Mouse (Mus musculus) lung, embryonic 16.5 days (tissue): ENCODE measurements around the gene Crisp3. TPM values are rescaled to one million over a fixed set of nuclear protein-coding genes. Genes with fewer than 3 reads are reported as not detected.
"Not testable (repeated sequence)": the region's sequence is repeated elsewhere in the genome, so short reads cannot be mapped to it uniquely, and the experiment has no call there.

Experiments used
- ATAC-seq: fragments of 200-750 bp; cut with Nextera tagmentation; 2 replicates; pipeline ENCODE4 v1.8.0; 2017; ENCODE audit warnings: low read depth, mild to moderate bottlenecking, moderate library complexity
- H3K27ac ChIP-seq: fragments of 300-500 bp; sonication (generic); 2 replicates; pipeline ENCODE4 v1.5.1; 2014; ENCODE audit warnings: mild to moderate bottlenecking, control low read depth, low read length
- H3K27me3 ChIP-seq: fragments of 300-500 bp; sonication (generic); 2 replicates; pipeline ENCODE4 v1.6.1; 2014; ENCODE audit warnings: low read depth, low read length, mixed read lengths; ENCODE audit not compliant: control insufficient read depth, insufficient read depth
- H3K36me3 ChIP-seq: fragments of 300-500 bp; sonication (generic); 2 replicates; pipeline ENCODE4 v1.6.1; 2014; ENCODE audit warnings: low read length; ENCODE audit not compliant: control insufficient read depth, insufficient read depth
- H3K4me1 ChIP-seq: fragments of 300-500 bp; sonication (generic); replicated peaks from 2 replicates; pipeline ENCODE4 v1.6.1; 2014; ENCODE audit warnings: low read length, mixed read lengths; ENCODE audit not compliant: control insufficient read depth, insufficient read depth
- H3K4me2 ChIP-seq: fragments of 300-500 bp; sonication (generic); 2 replicates; pipeline ENCODE4 v1.6.1; 2014; ENCODE audit warnings: low read depth, low read length, control low read depth
- H3K4me3 ChIP-seq: fragments of 300-500 bp; sonication (generic); 2 replicates; pipeline ENCODE4 v1.5.1; 2014; ENCODE audit warnings: mild to moderate bottlenecking, low read length, control low read depth
- H3K9ac ChIP-seq: fragments of 300-500 bp; sonication (generic); 2 replicates; pipeline ENCODE4 v1.6.1; 2014; ENCODE audit warnings: low read length, control low read depth
- H3K9me3 ChIP-seq: fragments of 300-500 bp; sonication (generic); 2 replicates; pipeline ENCODE4 v1.6.1; 2016; ENCODE audit warnings: low read length; ENCODE audit not compliant: control insufficient read depth
- WGBS: fragments of 180-500 bp; shearing (Covaris S2); extraction: QIAGEN DNeasy Blood & Tissue Kit; methylation state at CpG from one replicate; pipeline ENCODE4 v1.1.7; 2014; 5-methylcytosine and 5-hydroxymethylcytosine counted together
- polyA plus RNA-seq: library from polyadenylated mRNA; unstranded; fragments of >200 nt; fragmentation: Nextera tagmentation; extraction: Ambion mirVana; gene quantifications from 2 replicates; pipeline ENCODE4 v1.2.1, GENCODE M21; 2015

Crisp3 gene
- polyA plus RNA-seq = not detected in 2 replicates

- no peaks in the 10 kb centered on the region for H3K36me3 ChIP-seq
- ATAC-seq = no peak
- no peaks in the 10 kb centered on the region for H3K4me1 ChIP-seq
- H3K27me3 ChIP-seq = no peaks in the 10 kb centered on the region
- no peak within 1 kb of the TSS for H3K4me3 ChIP-seq
- no peaks in the 10 kb centered on the region for H3K9me3 ChIP-seq
- H3K4me2 ChIP-seq = no peak within 1 kb of the TSS
- no peak within 1 kb of the TSS for H3K9ac ChIP-seq
- H3K27ac ChIP-seq = no peak within 1 kb of the TSS
These were observed at the start of gene Crisp3 for GRCm38 (mm10) chr17:40242135-40242534. Gene Crisp3 (minus strand): TSS chr17:40242288.

- no peak overlapping the region for H3K9ac ChIP-seq
- H3K36me3 ChIP-seq = no peaks in the 10 kb centered on the region
- 70% methylated on average over 2 of the region's 2 CpGs for WGBS
- H3K27ac ChIP-seq = no peak overlapping the region
- no peak overlapping the region for H3K4me3 ChIP-seq
- no peak for ATAC-seq
- H3K4me2 ChIP-seq = no peak overlapping the region
- H3K4me1 ChIP-seq = no peaks in the 10 kb centered on the region
- no peaks in the 10 kb centered on the region for H3K27me3 ChIP-seq
- H3K9me3 ChIP-seq = no peaks in the 10 kb centered on the region
These were observed 43.3 kb upstream of the Crisp3 start for GRCm38 (mm10) chr17:40285435-40285834.

GRCm38 (mm10) chr17:40275519-40275918, 33.4 kb upstream of the Crisp3 start:
- no peaks in the 10 kb centered on the region for H3K9me3 ChIP-seq
- H3K36me3 ChIP-seq = no peaks in the 10 kb centered on the region
- H3K4me3 ChIP-seq = no peak overlapping the region
- no peak for ATAC-seq
- no peaks in the 10 kb centered on the region for H3K4me1 ChIP-seq
- 66% methylated on average over 1 of the region's 1 CpGs for WGBS
- no peak overlapping the region for H3K9ac ChIP-seq
- no peaks in the 10 kb centered on the region for H3K27me3 ChIP-seq
- H3K27ac ChIP-seq = no peak overlapping the region
- H3K4me2 ChIP-seq = no peak overlapping the region

- Histone ChIP-seq H3K4me3 (no peak overlapping the region), H3K4me2 (no peak overlapping the region), H3K9ac (no peak overlapping the region), H3K27me3 (no peaks in the 10 kb centered on the region), H3K9me3 (no peaks in the 10 kb centered on the region), H3K36me3 (no peaks in the 10 kb centered on the region), H3K4me1 (no peaks in the 10 kb centered on the region), H3K27ac (no peak overlapping the region)
- WGBS = 72% methylated on average over 1 of the region's 1 CpGs
- ATAC-seq = no peak
These were observed 32.9 kb upstream of the Crisp3 start for GRCm38 (mm10) chr17:40274906-40275470.

GRCm38 (mm10) chr17:40252487-40252886, 10.4 kb upstream of the Crisp3 start:
- H3K4me2 ChIP-seq = no peak overlapping the region
- no peaks in the 10 kb centered on the region for H3K9me3 ChIP-seq
- H3K9ac ChIP-seq = no peak overlapping the region
- no peaks in the 10 kb centered on the region for H3K36me3 ChIP-seq
- WGBS = 35% methylated on average over 1 of the region's 1 CpGs
- H3K27me3 ChIP-seq = no peaks in the 10 kb centered on the region
- no peaks in the 10 kb centered on the region for H3K4me1 ChIP-seq
- no peak for ATAC-seq
- H3K27ac ChIP-seq = no peak overlapping the region
- no peak overlapping the region for H3K4me3 ChIP-seq

GRCm38 (mm10) chr17:40208540-40208939, 33.5 kb downstream of the Crisp3 start, which contains the start of gene Pgk2:
Gene Pgk2 (minus strand): TSS chr17:40208640.
- 64% methylated on average over 4 of the region's 4 CpGs for WGBS
- ATAC-seq = no peak
- no peak within 1 kb of the TSS for H3K9ac ChIP-seq
- H3K4me3 ChIP-seq = no peak within 1 kb of the TSS
- no peak within 1 kb of the TSS for H3K27ac ChIP-seq
- H3K9me3 ChIP-seq = no peaks in the 10 kb centered on the region
- H3K27me3 ChIP-seq = no peaks in the 10 kb centered on the region
- no peaks in the 10 kb centered on the region for H3K4me1 ChIP-seq
- no peaks in the 10 kb centered on the region for H3K36me3 ChIP-seq
- no peak within 1 kb of the TSS for H3K4me2 ChIP-seq

- H3K36me3 ChIP-seq, ATAC-seq, H3K27me3 ChIP-seq, H3K9ac ChIP-seq, H3K4me2 ChIP-seq, H3K27ac ChIP-seq, H3K4me1 ChIP-seq, H3K9me3 ChIP-seq, H3K4me3 ChIP-seq: not testable (repeated sequence)
These were observed 40.3 kb downstream of the Crisp3 start for GRCm38 (mm10) chr17:40201803-40202202.

GRCm38 (mm10) chr17:40190192-40190591, 51.9 kb downstream of the Crisp3 start:
- not testable (repeated sequence) for H3K4me2 ChIP-seq, H3K4me3 ChIP-seq, H3K9ac ChIP-seq, H3K27ac ChIP-seq, ATAC-seq, H3K36me3 ChIP-seq, H3K4me1 ChIP-seq, H3K9me3 ChIP-seq, H3K27me3 ChIP-seq
- WGBS = 78% methylated on average over 4 of the region's 4 CpGs
